Mouse (Mus musculus) liver, embryonic 14.5 days (tissue): ENCODE measurements around the gene Kalrn. TPM values are rescaled to one million over a fixed set of nuclear protein-coding genes. Genes with fewer than 3 reads are reported as not detected.
A peak's percentile ranks its signal among the peaks of the same experiment; 100 is the strongest.

Experiments
- ATAC-seq: fragments of 200-750 bp; cut with Nextera tagmentation; 2 replicates; pipeline ENCODE4 v1.8.0; 2017; ENCODE audit warnings: moderate number of reproducible peaks, mild to moderate bottlenecking, moderate library complexity; ENCODE audit not compliant: insufficient read depth
- DNase-seq, 3 experiments: peaks; one replicate each; pipeline ENCODE4 v3.0.0-alpha.2; 2012 to 2013; ENCODE audit warnings: low read depth in 3 of 3, low spot score in 3 of 3
- H3K27ac ChIP-seq: fragments of 300-500 bp; sonication (generic); 2 replicates; pipeline ENCODE4 v1.5.1; 2014; ENCODE audit warnings: moderate library complexity, mild to moderate bottlenecking, control low read depth, inconsistent platforms
- H3K27me3 ChIP-seq: fragments of 300-500 bp; sonication (generic); 2 replicates; pipeline ENCODE4 v1.6.1; 2014; ENCODE audit warnings: mild to moderate bottlenecking, low read length, moderate library complexity; ENCODE audit not compliant: control insufficient read depth, insufficient read depth
- H3K36me3 ChIP-seq: fragments of 300-500 bp; sonication (generic); replicated peaks from 2 replicates; pipeline ENCODE4 v1.6.1; 2014; ENCODE audit warnings: low read depth; ENCODE audit not compliant: control insufficient read depth, insufficient read depth
- H3K4me1 ChIP-seq, 2 experiments: fragments of 200-500 bp in 1 of 2; fragments of 300-500 bp in 1 of 2; sonication (generic) in 1 of 2; replicated peaks; 2 replicates each; pipeline ENCODE4 v1.6.1; 2012 to 2014; ENCODE audit warnings: antibody characterized with exemption in 1 of 2, inconsistent platforms in 1 of 2, low read length in 1 of 2; ENCODE audit not compliant: control insufficient read depth in 2 of 2, insufficient read depth in 2 of 2
- H3K4me2 ChIP-seq: fragments of 300-500 bp; sonication (generic); 2 replicates; pipeline ENCODE4 v1.6.1; 2014; ENCODE audit warnings: low read depth, mild to moderate bottlenecking, control low read depth, moderate library complexity
- H3K4me3 ChIP-seq, 2 experiments: fragments of 200-500 bp in 1 of 2; fragments of 300-500 bp in 1 of 2; sonication (generic) in 1 of 2; 2 replicates each; pipeline ENCODE4 v1.5.1; 2012 to 2014; ENCODE audit warnings: low read depth in 2 of 2, low read length in 2 of 2, mild to moderate bottlenecking in 2 of 2, control low read depth in 1 of 2, inconsistent platforms in 1 of 2, moderate library complexity in 1 of 2; ENCODE audit not compliant: insufficient read depth in 1 of 2
- H3K9ac ChIP-seq: fragments of 300-500 bp; sonication (generic); replicated peaks from 2 replicates; pipeline ENCODE4 v1.6.1; 2014; ENCODE audit warnings: mild to moderate bottlenecking, control low read depth, moderate library complexity
- H3K9me3 ChIP-seq: fragments of 300-500 bp; sonication (generic); 2 replicates; pipeline ENCODE4 v1.6.1; 2016; ENCODE audit warnings: low read length, mixed read lengths; ENCODE audit not compliant: control insufficient read depth
- CTCF ChIP-seq: IDR thresholded peaks from 2 replicates; pipeline ENCODE4 v1.5.1; 2016; ENCODE audit warnings: antibody characterized with exemption, low read depth, control low read depth
- EP300 ChIP-seq: IDR thresholded peaks from 2 replicates; pipeline ENCODE4 v1.6.1; 2016; ENCODE audit warnings: antibody characterized with exemption, low read depth
- WGBS: fragments of 180-500 bp; shearing (Covaris S2); extraction: QIAGEN DNeasy Blood & Tissue Kit; methylation state at CpG from one replicate; pipeline ENCODE4 v1.1.7; 2014; ENCODE audit not compliant: insufficient replicate concordance; 5-methylcytosine and 5-hydroxymethylcytosine counted together
- polyA plus RNA-seq, 2 experiments: library from polyadenylated mRNA; depleted of rRNA in 1 of 2; stranded (reverse) in 1 of 2; unstranded in 1 of 2; fragments of >200 nt; fragmentation: Nextera tagmentation in 1 of 2; extraction: Ambion mirVana in 1 of 2; gene quantifications; 2 replicates each; pipeline versions ENCODE4 v1.2.1 to v1.2.3; 2012 to 2014

The Kalrn gene
- polyA plus RNA-seq, 2 experiments = 7.2 to 8.5 TPM

GRCm38 (mm10) chr16:34135074-34135473 lies 438.3 kb downstream of the Kalrn start:
- Histone ChIP-seq H3K36me3 (no peaks in the 10 kb centered on the region), H3K4me1 (no peaks in the 10 kb centered on the region), H3K9me3 (no peaks in the 10 kb centered on the region), H3K9ac (no peak overlapping the region), H3K27ac (no peak overlapping the region), H3K4me3 (no peak overlapping the region), H3K27me3 (no peaks in the 10 kb centered on the region), H3K4me2 (no peak overlapping the region)
- DNase-seq = no peak
- TF ChIP-seq CTCF (no peak), EP300 (no peak)
- ATAC-seq = no peak
- 54% methylated on average over 2 of the region's 2 CpGs for WGBS

DNA sequence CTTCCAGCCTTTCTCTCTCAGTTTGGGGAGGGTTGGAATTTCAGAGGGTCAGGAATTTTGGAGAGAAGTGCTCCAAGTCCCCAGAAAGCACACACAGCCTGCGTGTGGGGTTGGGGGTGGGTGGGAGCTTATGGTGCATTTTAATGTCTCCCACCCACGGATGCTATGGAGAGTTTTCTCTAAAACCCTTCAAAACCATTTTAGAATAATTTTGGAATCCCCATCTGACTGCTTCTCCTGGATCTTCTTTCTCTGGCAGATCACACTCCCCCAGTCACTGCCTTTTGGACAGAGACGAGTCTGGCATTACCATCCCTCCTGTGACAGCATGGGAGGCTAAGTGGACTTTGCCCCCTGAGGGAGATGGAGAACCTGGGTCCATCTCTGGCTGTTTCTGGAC lies 438.7 kb downstream of the Kalrn start:
- WGBS = 51% methylated on average over 3 of the region's 3 CpGs
- Histone ChIP-seq H3K36me3 (no peaks in the 10 kb centered on the region), H3K4me1 (no peaks in the 10 kb centered on the region), H3K9ac (no peak overlapping the region), H3K27ac (no peak overlapping the region), H3K27me3 (no peaks in the 10 kb centered on the region), H3K9me3 (no peaks in the 10 kb centered on the region), H3K4me2 (no peak overlapping the region), H3K4me3 (no peak overlapping the region)
- ATAC-seq (no peak), DNase-seq (no peak)
- TF ChIP-seq CTCF (no peak), EP300 (no peak)

GRCm38 (mm10) chr16:34125595-34125994 lies 447.7 kb downstream of the Kalrn start:
- H3K9me3 ChIP-seq = no peaks in the 10 kb centered on the region
- TF ChIP-seq CTCF (peak; percentile 64), EP300 (no peak)
- H3K27me3 ChIP-seq = no peaks in the 10 kb centered on the region
- no peak overlapping the region for H3K4me3 ChIP-seq
- H3K9ac ChIP-seq = no peak overlapping the region
- ATAC-seq = no peak
- 2% methylated on average over 2 of the region's 2 CpGs for WGBS
- no peak overlapping the region for H3K4me2 ChIP-seq
- H3K36me3 ChIP-seq = no peaks in the 10 kb centered on the region
- no peak for DNase-seq
- no peak overlapping the region for H3K27ac ChIP-seq
- H3K4me1 ChIP-seq = no peaks in the 10 kb centered on the region

DNA sequence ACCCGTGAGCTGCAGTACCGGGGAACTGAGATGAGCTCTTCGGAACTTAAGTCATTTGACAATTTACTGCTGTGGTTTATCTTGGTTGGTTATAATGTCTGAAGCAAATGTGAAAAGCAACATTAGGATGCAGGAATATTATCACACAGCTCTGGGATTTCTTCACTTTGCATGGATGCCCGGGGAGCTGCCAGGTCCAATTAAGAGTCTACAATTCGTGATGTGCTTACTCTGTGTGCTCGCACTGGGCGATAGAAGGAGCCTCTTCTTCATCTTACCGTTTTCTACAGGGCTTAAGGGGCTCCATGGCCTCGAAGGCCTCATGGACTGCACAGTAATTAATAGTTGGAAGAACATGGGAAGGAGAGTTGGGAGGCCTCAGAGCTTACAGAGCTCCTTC lies 450.8 kb downstream of the Kalrn start:
- TF ChIP-seq CTCF (no peak), EP300 (no peak)
- no peak overlapping the region for H3K4me3 ChIP-seq
- no peak overlapping the region for H3K27ac ChIP-seq
- no peak overlapping the region for H3K4me2 ChIP-seq
- 64% methylated on average over 9 of the region's 9 CpGs for WGBS
- ATAC-seq = no peak
- no peak for DNase-seq
- no peaks in the 10 kb centered on the region for H3K27me3 ChIP-seq
- no peaks in the 10 kb centered on the region for H3K4me1 ChIP-seq
- no peaks in the 10 kb centered on the region for H3K9me3 ChIP-seq
- H3K36me3 ChIP-seq = no peaks in the 10 kb centered on the region
- no peak overlapping the region for H3K9ac ChIP-seq

GRCm38 (mm10) chr16:34121288-34121687 lies 452.0 kb downstream of the Kalrn start:
- WGBS = 38% methylated on average over 7 of the region's 7 CpGs
- no peak for DNase-seq

GRCm38 (mm10) chr16:34120801-34121201 lies 452.5 kb downstream of the Kalrn start:
- no peak overlapping the region for H3K4me2 ChIP-seq
- no peaks in the 10 kb centered on the region for H3K9me3 ChIP-seq
- H3K4me3 ChIP-seq = no peak overlapping the region
- H3K27me3 ChIP-seq = no peaks in the 10 kb centered on the region
- no peaks in the 10 kb centered on the region for H3K36me3 ChIP-seq
- no peak overlapping the region for H3K9ac ChIP-seq
- DNase-seq (no peak), ATAC-seq (no peak)
- TF ChIP-seq CTCF (no peak), EP300 (no peak)
- H3K4me1 ChIP-seq = no peaks in the 10 kb centered on the region
- 9% methylated on average over 9 of the region's 9 CpGs for WGBS
- no peak overlapping the region for H3K27ac ChIP-seq

More at GRCm38 (mm10) chr16:34121288-34121687, 452.0 kb downstream of the Kalrn start:
- TF ChIP-seq EP300 = no peak
- TF ChIP-seq CTCF = no peak
- Histone ChIP-seq H3K27ac (no peak overlapping the region), H3K4me2 (no peak overlapping the region), H3K27me3 (no peaks in the 10 kb centered on the region), H3K4me3 (no peak overlapping the region), H3K36me3 (no peaks in the 10 kb centered on the region), H3K9me3 (no peaks in the 10 kb centered on the region), H3K4me1 (no peaks in the 10 kb centered on the region), H3K9ac (no peak overlapping the region)
- ATAC-seq = no peak
